Mouse (Mus musculus) embryo, embryonic 11.5 days (tissue): ENCODE measurements around the gene Fbxo3.
"Not testable (repeated sequence)": the region's sequence is repeated elsewhere in the genome, so short reads cannot be mapped to it uniquely, and the experiment has no call there.

Source experiments
- DNase-seq: peaks from one replicate; pipeline ENCODE4 v3.0.0-alpha.2; 2012; ENCODE audit warnings: low read depth, low spot score

Fbxo3 gene

GRCm38 (mm10) chr2:104027458-104028138 is at the start of gene Fbxo3:
Gene Fbxo3, plus strand, starts transcription at chr2:104027721.
- DNase-seq: peak; percentile 57

DNA sequence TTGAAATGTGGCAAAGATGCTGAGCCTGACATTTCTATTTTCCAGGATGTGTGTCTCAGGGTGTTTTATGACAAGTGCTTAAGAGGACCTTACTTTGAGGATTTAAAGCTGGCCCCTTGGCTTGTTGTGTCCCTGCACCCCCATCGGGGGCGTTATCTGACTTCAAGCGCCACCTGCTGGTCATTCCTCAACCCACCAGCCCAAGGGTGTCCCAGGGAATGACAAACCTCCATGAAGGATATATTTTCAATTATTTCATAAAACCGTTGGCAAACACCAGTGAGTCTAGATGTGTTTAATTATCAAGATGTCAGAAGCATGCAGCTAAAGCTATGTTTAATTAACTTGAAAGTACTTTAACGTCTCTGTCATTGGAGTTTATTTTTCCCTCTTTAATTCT is 45.3 kb upstream of the Fbxo3 start:
- peak; percentile 58 for DNase-seq

- DNase-seq: no peak
Observed at GRCm38 (mm10) chr2:103983146-103983545, 44.4 kb upstream of the Fbxo3 start.

- not testable (repeated sequence) for DNase-seq
Observed at GRCm38 (mm10) chr2:103987595-103987994, 39.9 kb upstream of the Fbxo3 start.

GRCm38 (mm10) chr2:103989724-103990123 is 37.8 kb upstream of the Fbxo3 start:
- DNase-seq: no peak

- DNase-seq: no peak
Observed at GRCm38 (mm10) chr2:103991303-103991702, 36.2 kb upstream of the Fbxo3 start.

GRCm38 (mm10) chr2:103992162-103992561 is 35.4 kb upstream of the Fbxo3 start:
- DNase-seq: no peak

- no peak for DNase-seq
Observed at GRCm38 (mm10) chr2:103992618-103993332, 34.7 kb upstream of the Fbxo3 start.

DNA sequence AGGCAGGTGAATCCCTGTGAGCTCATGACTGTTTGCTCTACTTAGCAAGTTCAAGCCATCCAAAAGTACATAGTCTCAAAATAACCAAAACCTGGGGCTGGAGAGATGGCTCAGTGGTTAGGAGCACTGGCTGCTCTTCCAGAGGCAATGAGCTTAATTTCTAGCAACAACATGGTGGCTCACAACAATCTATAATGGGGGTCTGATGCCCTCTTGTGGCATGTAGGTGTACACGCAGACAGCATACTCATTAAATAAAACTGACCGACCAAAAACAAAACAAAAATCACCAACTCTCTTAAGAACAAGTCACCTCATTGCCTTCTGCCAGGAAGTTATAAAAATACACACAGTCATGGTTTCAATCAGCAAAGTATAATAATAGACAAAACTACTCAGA is 26.4 kb upstream of the Fbxo3 start:
- DNase-seq: peak; percentile 14

DNA sequence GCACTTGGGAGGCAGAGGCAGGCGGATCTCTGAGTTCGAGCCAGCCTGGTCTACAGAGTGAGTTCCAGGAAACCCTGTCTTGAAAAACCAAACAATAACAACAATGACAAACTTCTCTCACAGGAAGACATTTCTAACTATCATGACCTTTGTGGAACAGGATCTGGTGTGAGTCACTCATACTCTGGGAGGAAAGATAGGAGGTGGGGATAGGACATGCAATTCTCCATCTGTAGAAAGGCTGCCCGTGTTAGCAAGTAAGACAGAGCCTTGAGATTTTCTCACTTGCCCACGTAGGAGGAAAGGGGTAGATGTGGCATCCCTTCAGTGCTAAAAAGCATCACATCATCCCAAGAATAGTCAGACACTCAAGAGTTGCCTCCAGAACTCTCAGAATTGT is 25.7 kb upstream of the Fbxo3 start:
- DNase-seq: no peak

DNA sequence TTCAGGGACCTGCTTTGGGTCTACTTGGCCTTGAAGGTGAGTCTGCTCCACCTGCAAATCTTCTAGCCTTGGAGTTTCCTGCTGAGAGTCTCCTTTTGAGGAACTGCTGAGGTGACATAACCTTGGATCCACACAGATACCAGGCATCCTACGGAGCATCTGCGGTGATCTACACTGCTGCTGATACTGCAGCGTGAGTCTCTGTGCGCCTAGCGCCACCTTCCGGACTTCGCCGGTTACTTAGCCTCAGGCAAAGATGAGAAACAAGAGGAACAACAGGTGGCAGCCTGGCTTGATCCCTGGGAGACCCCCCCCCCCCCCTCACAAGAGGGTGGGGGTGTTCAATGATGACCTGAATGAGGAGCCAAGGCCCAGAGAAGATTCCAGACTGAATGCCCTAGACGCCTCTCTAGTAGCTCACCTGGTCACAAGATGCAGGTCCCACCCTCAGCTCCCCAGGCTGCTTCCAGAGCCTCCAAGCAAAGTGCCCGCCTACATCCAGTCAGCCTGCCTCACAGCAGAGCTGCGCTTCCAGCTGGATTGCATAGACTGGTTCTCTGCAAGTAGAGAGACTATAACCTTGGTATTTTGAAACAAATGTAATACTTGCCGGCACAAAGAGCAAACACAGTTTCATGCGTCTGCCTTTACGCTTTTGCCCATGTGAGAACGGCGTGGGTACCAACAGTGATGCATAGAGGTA is 24.7 kb upstream of the Fbxo3 start:
- peak; percentile 35 for DNase-seq

DNA sequence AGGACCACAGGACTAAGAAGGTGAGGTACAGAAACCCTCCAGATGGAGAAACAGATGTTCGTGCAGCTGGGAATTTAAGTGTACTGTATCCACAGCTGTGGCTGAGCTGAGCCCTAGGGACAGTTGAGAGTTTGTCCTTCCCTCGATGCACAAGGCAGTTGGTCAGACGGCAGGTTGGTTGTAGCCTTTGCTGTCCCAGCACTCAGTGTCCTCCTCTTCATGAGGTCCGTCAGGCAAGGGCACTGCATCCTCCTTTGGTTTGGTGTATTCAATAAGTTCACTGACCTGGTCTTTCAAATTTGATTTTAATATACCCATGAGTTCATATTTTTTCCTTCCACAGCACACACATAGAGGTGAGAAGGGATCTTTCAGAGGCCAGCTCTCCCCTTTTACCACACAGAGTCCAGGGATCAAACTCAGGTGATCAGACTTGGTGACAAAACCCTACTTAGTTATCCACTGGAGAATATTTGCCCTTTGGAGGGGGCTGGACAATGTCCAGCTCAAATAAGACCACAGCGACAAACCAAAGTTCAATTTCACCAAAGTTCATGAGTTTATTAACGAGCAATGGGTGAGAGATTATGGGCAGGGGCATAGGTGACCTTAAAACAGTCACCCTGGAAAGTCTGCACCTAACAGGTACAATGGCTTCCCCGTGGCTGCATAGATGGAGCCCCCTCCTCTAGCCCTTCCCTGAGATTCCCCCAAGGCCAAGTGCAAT is 19.6 kb upstream of the Fbxo3 start:
- DNase-seq: no peak

- not testable (repeated sequence) for DNase-seq
Observed at GRCm38 (mm10) chr2:104008853-104009252, 18.7 kb upstream of the Fbxo3 start.

DNA sequence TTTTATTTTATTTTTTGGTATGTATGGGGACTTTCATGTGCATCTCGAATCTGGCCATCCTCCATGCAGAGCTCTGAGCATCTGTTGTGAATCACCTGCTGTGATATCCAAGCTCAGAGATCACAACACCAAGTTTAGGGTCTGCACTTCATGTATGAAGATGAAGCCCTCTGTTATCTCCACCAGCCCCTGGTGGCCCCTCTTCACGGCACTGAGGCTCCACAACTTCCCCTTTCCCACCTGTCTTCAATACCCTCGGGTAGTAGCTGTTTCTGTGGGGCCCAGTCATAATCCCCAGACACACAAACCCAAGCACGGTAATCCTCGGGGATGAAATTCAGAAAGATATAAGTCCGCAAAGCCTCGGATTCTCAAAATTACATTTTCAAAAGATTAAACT is 4.4 kb upstream of the Fbxo3 start:
- no peak for DNase-seq

DNA sequence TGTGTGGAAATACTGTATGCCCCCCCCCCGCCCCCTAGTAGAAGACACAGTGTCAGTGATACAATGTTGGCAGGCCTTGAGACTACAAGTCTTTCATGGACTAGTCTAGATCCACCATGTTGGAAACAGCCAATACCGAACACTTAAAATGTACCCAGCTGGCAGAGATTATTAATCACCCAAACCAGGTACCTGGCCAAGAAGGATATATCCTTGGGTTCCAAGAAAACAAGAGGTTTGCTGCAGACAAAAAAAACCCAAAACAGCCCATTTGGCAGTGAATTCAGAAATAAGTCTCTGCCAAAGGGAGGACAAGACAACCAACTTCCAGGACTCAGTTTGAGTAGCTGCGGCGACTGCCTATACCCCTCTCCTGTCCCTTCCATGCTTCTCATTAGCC is 2.9 kb upstream of the Fbxo3 start:
- no peak for DNase-seq

GRCm38 (mm10) chr2:104028139-104028723 is 710 bp downstream of the Fbxo3 start, which contains the start of gene 4931422A03Rik:
Gene 4931422A03Rik, minus strand, starts transcription at chr2:104028361.
- DNase-seq: peak; percentile 3

DNA sequence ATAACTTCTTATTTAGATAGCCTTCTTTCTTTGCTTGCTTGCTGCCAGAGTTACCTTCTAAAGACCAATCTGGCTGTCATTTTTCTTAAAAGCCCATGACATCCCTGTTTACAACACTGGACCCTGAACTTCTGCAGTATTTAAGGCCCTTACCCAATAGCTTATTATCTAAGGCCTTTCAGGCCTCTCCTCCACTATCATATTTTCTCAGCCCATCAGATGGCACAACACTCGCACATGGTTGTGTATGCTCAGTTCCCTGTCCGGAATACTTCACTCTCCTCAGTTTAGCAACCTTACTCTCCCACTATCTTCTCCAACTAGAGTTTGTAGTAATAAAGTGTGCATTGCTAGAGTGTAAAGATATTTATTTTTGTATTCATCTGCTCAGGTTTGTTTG is 1.6 kb downstream of the Fbxo3 start:
- no peak for DNase-seq

DNA sequence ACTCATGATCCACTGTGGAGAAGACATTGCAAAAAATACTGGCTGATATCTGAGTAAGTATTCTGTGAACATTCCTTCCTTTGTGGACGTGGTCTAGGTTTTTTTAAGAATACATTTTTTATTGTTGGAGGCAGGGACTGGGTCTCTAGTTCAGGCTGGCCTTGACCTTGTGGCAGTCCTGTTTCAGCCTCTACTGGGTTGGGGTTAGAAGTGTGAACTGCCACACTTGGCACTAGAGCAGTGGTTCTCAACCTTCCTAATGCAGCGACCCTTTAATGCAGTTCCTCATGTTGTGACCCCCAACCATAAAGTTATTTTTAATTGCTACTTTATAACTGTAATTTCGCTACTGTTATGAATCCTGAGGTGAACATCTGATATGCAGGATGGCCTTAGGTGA is 2.9 kb downstream of the Fbxo3 start:
- DNase-seq: no peak

GRCm38 (mm10) chr2:104032056-104032455 is 4.5 kb downstream of the Fbxo3 start:
- no peak for DNase-seq

- peak; percentile 61 for DNase-seq
Observed at GRCm38 (mm10) chr2:104034832-104035472, 7.4 kb downstream of the Fbxo3 start.

DNA sequence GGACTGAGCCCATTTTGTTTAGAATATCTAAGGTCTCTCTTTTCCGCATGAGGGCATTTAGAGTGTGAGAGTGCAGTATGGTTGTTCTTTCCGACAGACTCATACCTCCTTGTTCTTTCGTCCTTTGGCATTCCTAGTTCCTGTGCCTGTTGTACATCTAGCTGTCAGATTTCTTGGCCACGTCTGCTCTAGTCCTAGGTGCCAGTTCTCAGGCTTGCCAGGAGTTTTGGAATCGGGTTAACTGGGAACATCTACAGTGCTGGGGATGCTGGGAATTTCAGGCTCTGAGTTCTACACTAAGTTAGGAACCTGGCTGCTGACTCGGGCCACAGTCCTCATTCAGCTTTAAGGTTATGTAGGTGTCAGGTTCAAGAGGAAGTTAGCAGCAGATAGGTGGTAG is 8.1 kb downstream of the Fbxo3 start:
- no peak for DNase-seq
